Mouse (Mus musculus) liver, adult (tissue): ENCODE data around the gene Bglap.

Source experiments
- GATA4 ChIP-seq: IDR thresholded peaks from 2 replicates; pipeline ENCODE4 v1.6.1; 2014; ENCODE audit warnings: mild to moderate bottlenecking, low read length; ENCODE audit not compliant: insufficient replicate concordance

Gene Bglap

GRCm38 (mm10) chr3:88354396-88355165, 29.7 kb downstream of the Bglap start:
- TF ChIP-seq GATA4: no peak

GRCm38 (mm10) chr3:88352907-88353306, 31.4 kb downstream of the Bglap start:
- no peak for TF ChIP-seq GATA4

- no peak for TF ChIP-seq GATA4
Observed at GRCm38 (mm10) chr3:88350732-88351131, 33.5 kb downstream of the Bglap start.

GRCm38 (mm10) chr3:88339006-88339405, 45.3 kb downstream of the Bglap start:
- no peak for TF ChIP-seq GATA4

- no peak for TF ChIP-seq GATA4
Observed at GRCm38 (mm10) chr3:88338316-88338715, 45.9 kb downstream of the Bglap start.

GRCm38 (mm10) chr3:88337367-88338020, 46.8 kb downstream of the Bglap start:
- TF ChIP-seq GATA4: no peak

- peak; percentile 69; the same call in 1 of the 2 replicates for TF ChIP-seq GATA4
Observed at GRCm38 (mm10) chr3:88336058-88337013, 47.9 kb downstream of the Bglap start, which contains the start of the genes Tmem79 and Smg5. TSS of gene Tmem79 (minus strand) at chr3:88336148. TSS of gene Smg5 (plus strand) at chr3:88336260.

- TF ChIP-seq GATA4: no peak
Observed at GRCm38 (mm10) chr3:88335436-88336053, 48.7 kb downstream of the Bglap start.

- no peak for TF ChIP-seq GATA4
Observed at GRCm38 (mm10) chr3:88334902-88335435, 49.3 kb downstream of the Bglap start.

GRCm38 (mm10) chr3:88334029-88334658, 50.1 kb downstream of the Bglap start:
- TF ChIP-seq GATA4: no peak
